Mouse (Mus musculus) frontal cortex, postnatal 10 days (tissue): ENCODE results near the gene Gm10147.
"Not testable (repeated sequence)": the region's sequence is repeated elsewhere in the genome, so short reads cannot be mapped to it uniquely, and the experiment has no call there.

Experiments used
- DNase-seq, 2 experiments: peaks; one replicate each; pipeline ENCODE4 v3.0.0; 2022; ENCODE audit warnings: low spot score in 2 of 2, mixed read lengths in 1 of 2

The Gm10147 gene

GRCm38 (mm10) chrX:28607742-28608141 lies at the start of gene Gm10147:
Gm10147 (minus strand) TSS chrX:28607842.
- DNase-seq = not testable (repeated sequence)
